Mouse (Mus musculus) cerebellum, adult 2 months (tissue): Measurements from ENCODE around the gene Fndc4.

Experiments
- CTCF ChIP-seq: fragments of 200-500 bp; IDR thresholded peaks from 2 replicates; pipeline ENCODE4 v1.5.1; 2011; ENCODE audit warnings: low read depth, mild to moderate bottlenecking, control low read depth, low read length, moderate library complexity, borderline replicate concordance; ENCODE audit not compliant: insufficient read depth
- POLR2A ChIP-seq: fragments of 200-500 bp; IDR thresholded peaks from 2 replicates; pipeline ENCODE4 v1.6.1; 2011; ENCODE audit warnings: low read length, control low read depth, borderline replicate concordance; ENCODE audit not compliant: insufficient read depth

- TF ChIP-seq CTCF (no peak), POLR2A (no peak)
These were observed 7.2 kb upstream of the Fndc4 start for GRCm38 (mm10) chr5:31303093-31303492.
